Mouse (Mus musculus): ENCODE measurements around the gene Mtg2. TPM values are rescaled to one million over a fixed set of nuclear protein-coding genes. Genes with fewer than 3 reads are reported as not detected.

The Mtg2 gene
- polyA plus RNA-seq, 1 experiment from 2014 or later = 24.2 TPM

GRCm38 (mm10) chr2:180047580-180047979 lies 22.8 kb upstream of the Mtg2 start:
- ATAC-seq (replicated peaks; ENCODE audit: low FRiP score, low TSS enrichment, low read depth) (no peak), DNase-seq (ENCODE audit: low spot score) (no peak)
- H3K9me3 ChIP-seq (ENCODE audit: control insufficient read depth, low read length) = no peaks in the 10 kb centered on the region
- no peak overlapping the region for H3K4me2 ChIP-seq (ENCODE audit: low read length)
- peaks cover 11% of the 10 kb centered on the region; the same call in 1 of the 2 replicates for H3K4me1 ChIP-seq (replicated peaks; ENCODE audit: control insufficient read depth, insufficient read depth, low read length)
- H3K27me3 ChIP-seq (replicated peaks; ENCODE audit: control insufficient read depth, insufficient read depth, low read length) = no peaks in the 10 kb centered on the region
- no peak overlapping the region for H3K9ac ChIP-seq (ENCODE audit: low read length)
- H3K4me3 ChIP-seq (ENCODE audit: low read depth, low read length) = no peak overlapping the region
- H3K36me3 ChIP-seq (ENCODE audit: control insufficient read depth, insufficient read depth, low read length) = no peaks in the 10 kb centered on the region
- no peak overlapping the region for H3K27ac ChIP-seq (ENCODE audit: low read depth)
- WGBS = 86% methylated on average over 3 of the region's 3 CpGs

GRCm38 (mm10) chr2:180047980-180048635 lies 22.3 kb upstream of the Mtg2 start:
- Histone ChIP-seq H3K36me3 (ENCODE audit: control insufficient read depth, insufficient read depth, low read length) (0 out of 2 replicates have a peak, but pooled peaks cover 5% of the 10 kb centered on the region), H3K4me3 (ENCODE audit: low read depth, low read length) (no peak overlapping the region), H3K27ac (ENCODE audit: low read depth) (no peak overlapping the region), H3K9me3 (ENCODE audit: control insufficient read depth, low read length) (no peaks in the 10 kb centered on the region), H3K9ac (ENCODE audit: low read length) (no peak overlapping the region), H3K4me1 (replicated peaks; ENCODE audit: control insufficient read depth, insufficient read depth, low read length) (peaks cover 11% of the 10 kb centered on the region; the same call in 1 of the 2 replicates), H3K4me2 (ENCODE audit: low read length) (no peak overlapping the region), H3K27me3 (replicated peaks; ENCODE audit: control insufficient read depth, insufficient read depth, low read length) (no peaks in the 10 kb centered on the region)
- WGBS = 92% methylated on average over 18 of the region's 18 CpGs
- ATAC-seq (replicated peaks; ENCODE audit: low FRiP score, low TSS enrichment, low read depth) = no peak
- DNase-seq (ENCODE audit: low spot score) = no peak

- Histone ChIP-seq H3K4me1 (replicated peaks; ENCODE audit: control insufficient read depth, insufficient read depth, low read length) (0 out of 2 replicates have a peak, but pooled peaks cover 3% of the 10 kb centered on the region), H3K36me3 (ENCODE audit: control insufficient read depth, insufficient read depth, low read length) (peaks cover 19% of the 10 kb centered on the region), H3K9ac (ENCODE audit: low read length) (no peak overlapping the region), H3K9me3 (ENCODE audit: control insufficient read depth, low read length) (no peaks in the 10 kb centered on the region), H3K4me3 (ENCODE audit: low read depth, low read length) (no peak overlapping the region), H3K27ac (ENCODE audit: low read depth) (no peak overlapping the region), H3K27me3 (replicated peaks; ENCODE audit: control insufficient read depth, insufficient read depth, low read length) (no peaks in the 10 kb centered on the region), H3K4me2 (ENCODE audit: low read length) (no peak overlapping the region)
- ATAC-seq (replicated peaks; ENCODE audit: low FRiP score, low TSS enrichment, low read depth) (0 out of 2 replicates have a peak, but pooled peaks have one; percentile 34), DNase-seq (ENCODE audit: low spot score) (peak; percentile 95)
- 28% methylated on average over 5 of the region's 5 CpGs for WGBS
These were observed 19.4 kb upstream of the Mtg2 start for GRCm38 (mm10) chr2:180050986-180051385.

- no peak overlapping the region for H3K27ac ChIP-seq (ENCODE audit: low read depth)
- 87% methylated on average over 14 of the region's 14 CpGs for WGBS
- H3K4me2 ChIP-seq (ENCODE audit: low read length) = no peak overlapping the region
- no peak overlapping the region for H3K4me3 ChIP-seq (ENCODE audit: low read depth, low read length)
- ATAC-seq (replicated peaks; ENCODE audit: low FRiP score, low TSS enrichment, low read depth) = no peak
- 0 out of 2 replicates have a peak, but pooled peaks cover 3% of the 10 kb centered on the region for H3K4me1 ChIP-seq (replicated peaks; ENCODE audit: control insufficient read depth, insufficient read depth, low read length)
- DNase-seq (ENCODE audit: low spot score) = no peak
- H3K36me3 ChIP-seq (ENCODE audit: control insufficient read depth, insufficient read depth, low read length) = peaks cover 31% of the 10 kb centered on the region
- no peaks in the 10 kb centered on the region for H3K27me3 ChIP-seq (replicated peaks; ENCODE audit: control insufficient read depth, insufficient read depth, low read length)
- no peaks in the 10 kb centered on the region for H3K9me3 ChIP-seq (ENCODE audit: control insufficient read depth, low read length)
- H3K9ac ChIP-seq (ENCODE audit: low read length) = no peak overlapping the region
These were observed 18.2 kb upstream of the Mtg2 start for GRCm38 (mm10) chr2:180051986-180052733.

GRCm38 (mm10) chr2:180053001-180053400 lies 17.4 kb upstream of the Mtg2 start:
- 97% methylated on average over 9 of the region's 9 CpGs for WGBS
- Histone ChIP-seq H3K27ac (ENCODE audit: low read depth) (no peak overlapping the region), H3K36me3 (ENCODE audit: control insufficient read depth, insufficient read depth, low read length) (peaks cover 39% of the 10 kb centered on the region)

GRCm38 (mm10) chr2:180063338-180064131 lies 6.9 kb upstream of the Mtg2 start:
- Histone ChIP-seq H3K27ac (ENCODE audit: low read depth) (no peak overlapping the region), H3K27me3 (replicated peaks; ENCODE audit: control insufficient read depth, insufficient read depth, low read length) (no peaks in the 10 kb centered on the region), H3K9me3 (ENCODE audit: control insufficient read depth, low read length) (no peaks in the 10 kb centered on the region), H3K36me3 (ENCODE audit: control insufficient read depth, insufficient read depth, low read length) (peaks cover 58% of the 10 kb centered on the region), H3K9ac (ENCODE audit: low read length) (no peak overlapping the region), H3K4me3 (ENCODE audit: low read depth, low read length) (no peak overlapping the region), H3K4me2 (ENCODE audit: low read length) (no peak overlapping the region), H3K4me1 (replicated peaks; ENCODE audit: control insufficient read depth, insufficient read depth, low read length) (no peaks in the 10 kb centered on the region)
- ATAC-seq (replicated peaks; ENCODE audit: low FRiP score, low TSS enrichment, low read depth) = no peak
- 93% methylated on average over 11 of the region's 11 CpGs for WGBS
- DNase-seq (ENCODE audit: low spot score) = no peak

More at GRCm38 (mm10) chr2:180053001-180053400, 17.4 kb upstream of the Mtg2 start:
- no peak overlapping the region for H3K4me3 ChIP-seq (ENCODE audit: low read depth, low read length)
- no peaks in the 10 kb centered on the region for H3K9me3 ChIP-seq (ENCODE audit: control insufficient read depth, low read length)
- H3K4me2 ChIP-seq (ENCODE audit: low read length) = no peak overlapping the region
- H3K4me1 ChIP-seq (replicated peaks; ENCODE audit: control insufficient read depth, insufficient read depth, low read length) = 0 out of 2 replicates have a peak, but pooled peaks cover 3% of the 10 kb centered on the region
- no peak for ATAC-seq (replicated peaks; ENCODE audit: low FRiP score, low TSS enrichment, low read depth)
- no peak overlapping the region for H3K9ac ChIP-seq (ENCODE audit: low read length)
- H3K27me3 ChIP-seq (replicated peaks; ENCODE audit: control insufficient read depth, insufficient read depth, low read length) = no peaks in the 10 kb centered on the region
- no peak for DNase-seq (ENCODE audit: low spot score)

- no peaks in the 10 kb centered on the region for H3K27me3 ChIP-seq (replicated peaks; ENCODE audit: control insufficient read depth, insufficient read depth, low read length)
- peak overlapping the region; percentile 49 for H3K9ac ChIP-seq (ENCODE audit: low read length)
- DNase-seq (ENCODE audit: low spot score) (no peak), ATAC-seq (replicated peaks; ENCODE audit: low FRiP score, low TSS enrichment, low read depth) (peak; percentile 73)
- H3K9me3 ChIP-seq (ENCODE audit: control insufficient read depth, low read length) = no peaks in the 10 kb centered on the region
- H3K4me1 ChIP-seq (replicated peaks; ENCODE audit: control insufficient read depth, insufficient read depth, low read length) = peaks cover 10% of the 10 kb centered on the region
- peak overlapping the region; percentile 74 for H3K4me2 ChIP-seq (ENCODE audit: low read length)
- 0 out of 2 replicates have a peak overlapping the region, but pooled peaks have one; percentile 38 for H3K27ac ChIP-seq (ENCODE audit: low read depth)
- 32% methylated on average over 20 of the region's 20 CpGs for WGBS
- peak overlapping the region; percentile 85 for H3K4me3 ChIP-seq (ENCODE audit: low read depth, low read length)
- peaks cover 23% of the 10 kb centered on the region for H3K36me3 ChIP-seq (ENCODE audit: control insufficient read depth, insufficient read depth, low read length)
These were observed 463 bp upstream of the Mtg2 start for GRCm38 (mm10) chr2:180069770-180070480.

- peaks cover 23% of the 10 kb centered on the region for H3K36me3 ChIP-seq (ENCODE audit: control insufficient read depth, insufficient read depth, low read length)
- no peak for ATAC-seq (replicated peaks; ENCODE audit: low FRiP score, low TSS enrichment, low read depth)
- H3K9me3 ChIP-seq (ENCODE audit: control insufficient read depth, low read length) = no peaks in the 10 kb centered on the region
- WGBS = 88% methylated on average over 2 of the region's 2 CpGs
- no peak for DNase-seq (ENCODE audit: low spot score)
- no peak overlapping the region for H3K4me3 ChIP-seq (ENCODE audit: low read depth, low read length)
- no peaks in the 10 kb centered on the region for H3K27me3 ChIP-seq (replicated peaks; ENCODE audit: control insufficient read depth, insufficient read depth, low read length)
- peaks cover 10% of the 10 kb centered on the region for H3K4me1 ChIP-seq (replicated peaks; ENCODE audit: control insufficient read depth, insufficient read depth, low read length)
- H3K9ac ChIP-seq (ENCODE audit: low read length) = no peak overlapping the region
- H3K4me2 ChIP-seq (ENCODE audit: low read length) = no peak overlapping the region
- no peak overlapping the region for H3K27ac ChIP-seq (ENCODE audit: low read depth)
These were observed 1.3 kb downstream of the Mtg2 start for GRCm38 (mm10) chr2:180071671-180072070.

All from intestine, embryonic 14.5 days (tissue).